Mouse (Mus musculus) CH12.LX (cell line): Measurements from ENCODE around the gene Asb15. TPM values are rescaled to one million over a fixed set of nuclear protein-coding genes. Genes with fewer than 3 reads are reported as not detected.

Source experiments
- DNase-seq: peaks from one replicate; pipeline ENCODE4 v3.0.0-alpha.2; 2013; ENCODE audit errors: extremely low read depth
- H3K27ac ChIP-seq: 2 replicates; pipeline ENCODE4 v1.5.1; 2012; ENCODE audit warnings: low read depth, mild to moderate bottlenecking, control low read depth, moderate library complexity; ENCODE audit not compliant: insufficient read depth
- H3K27me3 ChIP-seq: replicated peaks from 2 replicates; pipeline ENCODE3; 2012; ENCODE audit warnings: inconsistent platforms
- H3K36me3 ChIP-seq, 2 experiments: replicated peaks in 1 of 2; 2 replicates each; pipeline versions ENCODE3 to v1.6.1; 2012; ENCODE audit warnings: inconsistent platforms in 1 of 2, low read length in 1 of 2, mild to moderate bottlenecking in 1 of 2, mixed read lengths in 1 of 2, moderate library complexity in 1 of 2; ENCODE audit not compliant: control insufficient read depth in 1 of 2, insufficient read depth in 1 of 2
- H3K4me1 ChIP-seq, 2 experiments: 2 replicates each; pipeline ENCODE4 v1.6.1; 2012; ENCODE audit warnings: inconsistent platforms in 1 of 2, moderate library complexity in 1 of 2; ENCODE audit not compliant: insufficient read depth in 2 of 2, control insufficient read depth in 1 of 2
- H3K4me2 ChIP-seq: 2 replicates; pipeline ENCODE4 v1.6.1; 2012; ENCODE audit warnings: low read depth, mild to moderate bottlenecking, control low read depth; ENCODE audit not compliant: poor library complexity, insufficient read depth, severe bottlenecking
- H3K4me3 ChIP-seq, 3 experiments: fragments of 150-350 bp in 1 of 3; sonication (generic) in 1 of 3; replicated peaks in 1 of 3; 2 replicates each; pipeline versions ENCODE3 to v1.5.1; 2011 to 2012; ENCODE audit warnings: low read depth in 2 of 3, low read length in 2 of 3, mild to moderate bottlenecking in 2 of 3, moderate library complexity in 2 of 3, control low read depth in 1 of 3, improper control_type of control experiment in 1 of 3, inconsistent platforms in 1 of 3, mixed read lengths in 1 of 3; ENCODE audit not compliant: poor library complexity in 1 of 3
- H3K79me2 ChIP-seq: replicated peaks from 2 replicates; pipeline ENCODE4 v1.6.1; 2012; ENCODE audit warnings: mild to moderate bottlenecking, moderate library complexity; ENCODE audit not compliant: control insufficient read depth, poor library complexity, insufficient read depth, severe bottlenecking; ENCODE audit errors: extremely low read depth
- H3K9ac ChIP-seq: 2 replicates; pipeline ENCODE4 v1.6.1; 2012; ENCODE audit warnings: low read depth, mild to moderate bottlenecking, control low read depth, moderate library complexity; ENCODE audit not compliant: insufficient read depth
- H3K9me3 ChIP-seq: replicated peaks from 2 replicates; pipeline ENCODE3; 2012; ENCODE audit warnings: low read length, inconsistent platforms, mixed read lengths
- CTCF ChIP-seq, 2 experiments: IDR thresholded peaks in 1 of 2; conservative IDR thresholded peaks in 1 of 2; 2 replicates each; pipeline ENCODE4 v1.5.1; 2011 to 2012; ENCODE audit warnings: low read depth in 2 of 2, low read length in 2 of 2, improper control_type of control experiment in 1 of 2, inconsistent platforms in 1 of 2, mild to moderate bottlenecking in 1 of 2, moderate library complexity in 1 of 2
- ELF1 ChIP-seq: IDR thresholded peaks from 2 replicates; pipeline ENCODE4 v1.6.1; 2014; ENCODE audit warnings: low read depth, mild to moderate bottlenecking, inconsistent platforms, low read length, improper control_type of control experiment
- GABPA ChIP-seq: IDR thresholded peaks from 2 replicates; pipeline ENCODE4 v1.6.1; 2012; ENCODE audit warnings: low read depth, low read length, improper control_type of control experiment, inconsistent platforms; ENCODE audit not compliant: insufficient replicate concordance
- JUN ChIP-seq: IDR thresholded peaks from 2 replicates; pipeline ENCODE4 v1.6.1; 2011; ENCODE audit warnings: low read depth, mild to moderate bottlenecking, low read length, improper control_type of control experiment, moderate library complexity; ENCODE audit not compliant: insufficient read depth
- MAFK ChIP-seq: IDR thresholded peaks from 2 replicates; pipeline ENCODE4 v1.6.1; 2011; ENCODE audit warnings: low read length, improper control_type of control experiment; ENCODE audit not compliant: insufficient replicate concordance
- MAX ChIP-seq: IDR thresholded peaks from 2 replicates; pipeline ENCODE4 v1.6.1; 2011; ENCODE audit warnings: low read length, improper control_type of control experiment
- MAZ ChIP-seq: IDR thresholded peaks from 2 replicates; pipeline ENCODE4 v1.6.1; 2012; ENCODE audit warnings: low read depth, mild to moderate bottlenecking, inconsistent platforms, low read length, improper control_type of control experiment, moderate library complexity
- MEF2A ChIP-seq: IDR thresholded peaks from 2 replicates; pipeline ENCODE4 v1.6.1; 2014; ENCODE audit warnings: low read depth, mild to moderate bottlenecking, inconsistent platforms, low read length, improper control_type of control experiment, borderline replicate concordance
- PAX5 ChIP-seq: IDR thresholded peaks from 2 replicates; pipeline ENCODE4 v1.6.1; 2012; ENCODE audit warnings: low read length, inconsistent platforms, mixed read lengths
- POLR2AphosphoS2 ChIP-seq: IDR thresholded peaks from 2 replicates; pipeline ENCODE4 v1.6.1; 2011; ENCODE audit warnings: low read depth, low read length, improper control_type of control experiment
- RAD21 ChIP-seq: IDR thresholded peaks from 2 replicates; pipeline ENCODE4 v1.6.1; 2011; ENCODE audit warnings: low read depth, mild to moderate bottlenecking, low read length, improper control_type of control experiment, moderate library complexity
- UBTF ChIP-seq: IDR thresholded peaks from 2 replicates; pipeline ENCODE4 v1.6.1; 2012; ENCODE audit warnings: low read depth, mild to moderate bottlenecking, inconsistent platforms, low read length, improper control_type of control experiment, moderate library complexity
- USF2 ChIP-seq: conservative IDR thresholded peaks from 2 replicates; pipeline ENCODE4 v1.6.1; 2011; ENCODE audit warnings: low read depth, low read length, improper control_type of control experiment
- ZC3H11A ChIP-seq: IDR thresholded peaks from 2 replicates; pipeline ENCODE4 v1.6.1; 2012; ENCODE audit warnings: low read depth, mild to moderate bottlenecking, inconsistent platforms, low read length, improper control_type of control experiment
- ZKSCAN1 ChIP-seq: IDR thresholded peaks from 2 replicates; pipeline ENCODE4 v1.6.1; 2012; ENCODE audit warnings: low read depth, inconsistent platforms, low read length, improper control_type of control experiment, borderline replicate concordance
- ZNF384 ChIP-seq: IDR thresholded peaks from 2 replicates; pipeline ENCODE4 v1.6.1; 2012; ENCODE audit warnings: low read depth, low read length, improper control_type of control experiment, inconsistent platforms
- dilution Hi-C: fragments of 300-500 bp; cut with MboI; formaldehyde crosslinking; loops from 2 replicates; pipeline ENCODE4 v1.14.3; 2020; ENCODE audit warnings: low sequenced_read_pairs; ENCODE audit not compliant: extremely low pct_unique_long_range_greater_than_20kb, extremely low pct_ligation_motif_present
- in situ Hi-C: fragments of 300-500 bp; cut with MboI; formaldehyde crosslinking; loops from 3 replicates; pipeline ENCODE4 v1.14.3; 2019; ENCODE audit warnings: low sequenced_read_pairs, low pct_ligation_motif_present, low pct_unique_long_range_greater_than_20kb, mixed read lengths
- polyA plus RNA-seq: library from polyadenylated mRNA; unstranded; fragments of >175 nt; gene quantifications from 2 replicates; pipeline ENCODE4 v1.2.1, GENCODE M21; 2012; ENCODE audit warnings: low read depth; ENCODE audit not compliant: insufficient read length
- total RNA-seq, 2 experiments: library from RNA; depleted of rRNA; stranded (reverse); fragments of 300-350 nt in 1 of 2; fragments of >200 nt in 1 of 2; gene quantifications; 2 replicates each; pipeline ENCODE4 v1.2.3; 2012 to 2014

Asb15 gene
- total and polyA plus RNA-seq, 3 experiments: 0.10 TPM; not detected in 2

DNA sequence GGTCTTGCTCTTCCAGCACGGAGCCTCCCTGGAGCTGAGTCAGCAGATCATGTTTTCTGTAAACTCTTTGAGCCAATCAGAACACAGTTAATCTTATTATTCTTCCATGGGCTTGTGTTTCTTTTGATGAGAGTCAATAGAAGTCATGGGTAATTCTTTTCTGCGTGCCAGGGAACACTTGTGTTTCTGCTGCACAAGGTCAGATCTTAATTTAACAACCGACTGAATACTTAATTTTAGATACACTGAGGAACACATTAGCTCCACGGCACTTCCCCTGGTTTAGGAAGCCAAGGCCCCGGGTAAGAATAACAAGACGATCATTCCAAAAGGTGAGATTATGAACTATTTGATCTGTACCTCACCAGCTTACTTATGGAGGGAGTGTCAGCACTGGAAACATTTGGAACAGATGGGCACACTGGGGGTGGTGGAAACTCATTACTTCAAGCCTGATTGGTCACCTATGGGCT is 15.2 kb downstream of the Asb15 start:
- no peak for DNase-seq
- TF ChIP-seq RAD21 (no peak), GABPA (no peak), MAFK (peak; percentile 49; the same call in 1 of the 2 replicates), ELF1 (no peak)
- Histone ChIP-seq H3K4me1 (peaks cover 0 to 20% of the 10 kb centered on the region in 2 experiments; a peak in 2 of 4 replicates), H3K79me2 (no peaks in the 10 kb centered on the region), H3K36me3 (no peaks in the 10 kb centered on the region), H3K4me2 (no peak overlapping the region), H3K4me3 (no peak overlapping the region), H3K9me3 (no peaks in the 10 kb centered on the region), H3K9ac (no peak overlapping the region), H3K27ac (no peak overlapping the region), H3K27me3 (no peaks in the 10 kb centered on the region)
- dilution Hi-C loops: no loop called here
- in situ Hi-C loops: no loop called here

DNA sequence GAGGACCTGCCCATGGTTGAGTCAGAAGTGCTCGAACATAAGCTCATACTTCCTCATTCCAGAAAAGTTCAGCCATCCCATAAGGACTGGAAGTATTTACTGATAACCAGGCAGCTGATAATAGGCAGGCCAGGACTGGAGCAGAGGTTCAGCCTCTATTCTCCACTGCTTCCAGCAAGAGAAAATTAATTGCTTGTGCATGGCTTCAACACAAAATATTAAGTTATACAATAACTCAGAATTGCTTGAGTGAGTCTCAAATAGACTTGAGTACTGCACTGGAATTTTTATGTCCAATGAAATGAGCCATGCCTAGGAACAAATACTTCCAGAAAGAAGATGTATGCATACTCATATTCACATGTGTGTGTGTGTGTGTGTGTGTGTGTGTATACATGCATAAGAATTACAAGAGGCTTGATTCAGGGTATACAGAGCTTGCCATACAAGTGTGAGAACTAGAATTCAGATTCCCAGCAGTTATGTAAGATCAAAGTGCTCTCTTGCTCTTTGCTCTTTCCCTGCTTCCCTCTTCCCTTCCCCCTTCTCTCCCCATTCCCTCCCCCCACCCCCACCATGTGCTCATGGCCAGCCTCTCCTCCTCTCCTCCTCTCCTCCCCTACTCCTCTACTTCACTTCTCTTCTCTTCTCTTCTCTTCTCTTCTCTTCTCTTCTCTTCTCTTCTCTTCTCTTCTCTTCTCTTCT is 18.9 kb downstream of the Asb15 start:
- no peak for DNase-seq
- TF ChIP-seq UBTF: no peak
- no peak for TF ChIP-seq ZKSCAN1
- TF ChIP-seq MEF2A: no peak
- no peak for TF ChIP-seq JUN
- no peak for TF ChIP-seq ELF1
- TF ChIP-seq MAZ: no peak
- no peak for TF ChIP-seq ZC3H11A
- no peak for TF ChIP-seq USF2
- H3K4me1 ChIP-seq: peaks cover under 1 to 6% of the 10 kb centered on the region in 2 experiments; a peak in 1 of 4 replicates
- H3K36me3 ChIP-seq: no peaks in the 10 kb centered on the region
- no peak overlapping the region for H3K9ac ChIP-seq
- in situ Hi-C loops: no loop called here
- no peak overlapping the region for H3K27ac ChIP-seq
- no peak overlapping the region for H3K4me3 ChIP-seq
- peaks cover 3% of the 10 kb centered on the region for H3K9me3 ChIP-seq
- no peaks in the 10 kb centered on the region for H3K79me2 ChIP-seq
- dilution Hi-C loops: no loop called here
- no peaks in the 10 kb centered on the region for H3K27me3 ChIP-seq
- no peak overlapping the region for H3K4me2 ChIP-seq

DNA sequence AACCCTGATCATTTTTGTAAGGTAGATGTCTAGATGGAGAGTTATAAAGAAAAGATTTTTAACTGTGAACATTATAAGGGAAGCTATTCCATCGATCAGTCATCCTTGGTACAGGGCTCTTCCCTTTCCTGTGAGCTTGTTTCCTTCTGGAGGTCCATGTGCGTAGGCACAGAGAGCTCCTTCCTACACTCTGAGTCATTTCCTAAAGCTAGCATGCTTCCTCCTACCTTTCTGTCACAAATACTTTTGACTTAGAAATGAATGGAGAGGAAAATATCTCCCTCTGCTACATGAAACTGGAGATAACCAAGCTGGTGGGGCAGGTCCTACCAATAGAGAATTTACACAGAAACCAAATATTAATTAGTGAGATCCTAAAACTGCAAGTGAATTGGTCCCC is 21.9 kb downstream of the Asb15 start:
- dilution Hi-C loops: no loop called here

More for the DNA sequence above, 21.9 kb downstream of the Asb15 start:
- DNase-seq: no peak
- H3K4me2 ChIP-seq: no peak overlapping the region
- TF ChIP-seq PAX5 (no peak), MAX (no peak), CTCF (conservative IDR thresholded peaks at IDR 0.05 in 1 of 2, IDR thresholded peaks at IDR 0.05 in 1 of 2; ENCODE audit: low read depth in 2 of 2, low read length in 2 of 2) (no peak), POLR2AphosphoS2 (no peak), ZNF384 (no peak)
- TF ChIP-seq, all 38 proteins: peak for 0
- H3K27ac ChIP-seq: no peak overlapping the region
- H3K9ac ChIP-seq: no peak overlapping the region
- H3K4me1 ChIP-seq: peaks cover 7 to 8% of the 10 kb centered on the region in 2 experiments; a peak in 3 of 4 replicates
- no peaks in the 10 kb centered on the region for H3K79me2 ChIP-seq
- H3K36me3 ChIP-seq: no peaks in the 10 kb centered on the region
- H3K9me3 ChIP-seq: peaks cover 3% of the 10 kb centered on the region
- H3K4me3 ChIP-seq: no peak overlapping the region
- in situ Hi-C loops: no loop called here
- H3K27me3 ChIP-seq: no peaks in the 10 kb centered on the region
